Mouse (Mus musculus) CD4-positive, CD25-positive, alpha-beta regulatory T cell, adult 2 months (primary cell): ENCODE measurements around the gene Gfpt2.

Source experiments
- DNase-seq: peaks from one replicate; pipeline ENCODE4 v3.0.0-alpha.2; 2012; ENCODE audit warnings: low read depth, low spot score

Gene Gfpt2

DNA sequence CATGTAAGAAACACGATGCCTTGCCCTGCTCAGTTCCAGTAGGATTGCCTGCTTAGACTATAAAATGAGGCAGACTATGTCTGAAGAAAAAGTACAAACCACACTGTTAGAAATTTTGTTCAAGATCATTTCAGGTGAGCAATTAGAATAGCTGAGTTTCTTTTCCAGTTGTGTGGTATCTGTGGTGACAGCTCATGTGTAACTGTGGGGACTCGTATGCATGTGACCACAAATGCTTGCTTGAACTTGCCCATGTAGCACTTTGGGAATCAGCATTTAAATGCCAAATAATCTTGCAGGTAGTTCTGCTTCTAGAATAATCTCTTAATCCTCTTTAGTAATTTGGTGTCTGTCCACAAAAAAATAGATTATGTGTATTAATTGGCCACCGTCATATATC lies 89.4 kb downstream of the Gfpt2 start:
- DNase-seq: no peak
